ENCODE assay signal across 1 mouse cellular context in genomic region chr7:80233799-80234198, GRCm38 (mm10).
TF ChIP-seq lines count a peak whose summit lies in the region.

No protein-coding gene starts in this region.

TF ChIP-seq in MEL, 35 proteins besides CTCF, POLR2A, EP300 and RAD21:
- TF ChIP-seq TBP (IDR thresholded peaks at IDR 0.05; ENCODE audit: low read depth, low read length) (no peak), ZC3H11A (IDR thresholded peaks at IDR 0.05; ENCODE audit: low read depth, low read length) (no peak), CHD1 (IDR thresholded peaks at IDR 0.05; ENCODE audit: low read depth, low read length) (no peak), HCFC1 (IDR thresholded peaks at IDR 0.05; ENCODE audit: low read depth, low read length) (0 out of 2 replicates have a peak, but pooled peaks have one; percentile 19), BHLHE40 (IDR thresholded peaks at IDR 0.05; ENCODE audit: borderline replicate concordance, low read depth, low read length) (no peak), TAL1 (IDR thresholded peaks at IDR 0.05; ENCODE audit: low read length) (peak; percentile 44), POLR2AphosphoS5 (IDR thresholded peaks at IDR 0.05; ENCODE audit: borderline replicate concordance, low read depth, low read length) (no peak), ZKSCAN1 (IDR thresholded peaks at IDR 0.05; ENCODE audit: low read depth, low read length) (no peak), MAZ (IDR thresholded peaks at IDR 0.05; ENCODE audit: low read depth, low read length) (no peak), SIN3A (IDR thresholded peaks at IDR 0.05; ENCODE audit: low read length) (no peak), MYB (IDR thresholded peaks at IDR 0.05; ENCODE audit: low read depth, low read length) (peak; percentile 23; the same call in 1 of the 2 replicates), RCOR1 (IDR thresholded peaks at IDR 0.05; ENCODE audit: low read depth, low read length) (peak; percentile 52; the same call in 1 of the 2 replicates), POLR2AphosphoS2 (IDR thresholded peaks at IDR 0.05; ENCODE audit: low read length) (no peak), TCF12 (IDR thresholded peaks at IDR 0.05; ENCODE audit: low read depth, low read length) (peak; percentile 69), ZMIZ1 (IDR thresholded peaks at IDR 0.05; ENCODE audit: low read depth, low read length) (no peak), JUND (IDR thresholded peaks at IDR 0.05; ENCODE audit: low read depth, low read length) (no peak), GATA1 (IDR thresholded peaks at IDR 0.05; ENCODE audit: low read depth, low read length) (peak; percentile 65), ZNF384 (IDR thresholded peaks at IDR 0.05; ENCODE audit: low read depth, low read length) (no peak), SMC3 (IDR thresholded peaks at IDR 0.05; ENCODE audit: low read depth, low read length) (no peak)
